Mouse (Mus musculus) G1E (cell line): ENCODE measurements at regions not wholly inside any gene's neighbourhood (a gene's known extent, or its start where the extent isn't known, plus 50 kb on each side); places are given as distances from the start of the nearest gene placed in this dataset.

Source experiments
- ATAC-seq: 2 replicates; pipeline ENCODE4 v1.8.0; 2016; ENCODE audit warnings: mild to moderate bottlenecking; ENCODE audit not compliant: insufficient number of reproducible peaks, poor library complexity, low FRiP score, severe bottlenecking; ENCODE audit errors: extremely low read depth
- DNase-seq: peaks from one replicate; pipeline ENCODE4 v3.0.0; 2012; ENCODE audit warnings: low spot score
- H3K27me3 ChIP-seq: 2 replicates; pipeline ENCODE4 v1.6.1; 2012; ENCODE audit warnings: mild to moderate bottlenecking, low read length, inconsistent platforms; ENCODE audit not compliant: insufficient read depth
- H3K36me3 ChIP-seq: replicated peaks from 2 replicates; pipeline ENCODE3; 2012; ENCODE audit warnings: mild to moderate bottlenecking, inconsistent platforms
- H3K4me1 ChIP-seq: 2 replicates; pipeline ENCODE4 v1.6.1; 2012; ENCODE audit warnings: low read depth, low read length, inconsistent platforms, mixed read lengths; ENCODE audit not compliant: insufficient read depth
- H3K4me3 ChIP-seq: 2 replicates; pipeline ENCODE4 v1.5.1; 2012; ENCODE audit warnings: low read depth, mild to moderate bottlenecking, inconsistent platforms, low read length, moderate library complexity, mixed read lengths
- H3K9me3 ChIP-seq: replicated peaks from 2 replicates; pipeline ENCODE4 v1.6.1; 2012; ENCODE audit warnings: inconsistent platforms
- CTCF ChIP-seq: IDR thresholded peaks from 2 replicates; pipeline ENCODE4 v1.5.1; 2012; ENCODE audit warnings: low read depth, low read length, inconsistent platforms, mixed read lengths
- GATA1 ChIP-seq: IDR thresholded peaks from 2 replicates; pipeline ENCODE4 v1.6.1; 2012; ENCODE audit warnings: borderline replicate concordance, low read length, inconsistent platforms, mixed read lengths
- GATA2 ChIP-seq: IDR thresholded peaks from 2 replicates; pipeline ENCODE4 v1.6.1; 2012; ENCODE audit warnings: low read depth, low read length, inconsistent platforms, borderline replicate concordance
- POLR2AphosphoS5 ChIP-seq: IDR thresholded peaks from 2 replicates; pipeline ENCODE4 v1.6.1; 2012; ENCODE audit warnings: low read depth, low read length, inconsistent platforms; ENCODE audit not compliant: insufficient replicate concordance
- TAL1 ChIP-seq: conservative IDR thresholded peaks from 2 replicates; pipeline ENCODE4 v1.6.1; 2012; ENCODE audit warnings: low read depth, low read length, inconsistent platforms, mixed read lengths

- no peak for ATAC-seq
- no peak for TF ChIP-seq TAL1
- TF ChIP-seq CTCF: no peak
- TF ChIP-seq GATA2: no peak
- no peak for TF ChIP-seq GATA1
- no peak for TF ChIP-seq POLR2AphosphoS5
- Histone ChIP-seq H3K36me3 (no peaks in the 10 kb centered on the region), H3K9me3 (no peaks in the 10 kb centered on the region), H3K4me3 (no peak overlapping the region), H3K27me3 (peaks cover 3% of the 10 kb centered on the region; the same call in 1 of the 2 replicates), H3K4me1 (peaks cover 22% of the 10 kb centered on the region)
- no peak for DNase-seq
These were observed 111.0 kb upstream of the Nsun6 start for GRCm38 (mm10) chr2:15165830-15166229.

DNA sequence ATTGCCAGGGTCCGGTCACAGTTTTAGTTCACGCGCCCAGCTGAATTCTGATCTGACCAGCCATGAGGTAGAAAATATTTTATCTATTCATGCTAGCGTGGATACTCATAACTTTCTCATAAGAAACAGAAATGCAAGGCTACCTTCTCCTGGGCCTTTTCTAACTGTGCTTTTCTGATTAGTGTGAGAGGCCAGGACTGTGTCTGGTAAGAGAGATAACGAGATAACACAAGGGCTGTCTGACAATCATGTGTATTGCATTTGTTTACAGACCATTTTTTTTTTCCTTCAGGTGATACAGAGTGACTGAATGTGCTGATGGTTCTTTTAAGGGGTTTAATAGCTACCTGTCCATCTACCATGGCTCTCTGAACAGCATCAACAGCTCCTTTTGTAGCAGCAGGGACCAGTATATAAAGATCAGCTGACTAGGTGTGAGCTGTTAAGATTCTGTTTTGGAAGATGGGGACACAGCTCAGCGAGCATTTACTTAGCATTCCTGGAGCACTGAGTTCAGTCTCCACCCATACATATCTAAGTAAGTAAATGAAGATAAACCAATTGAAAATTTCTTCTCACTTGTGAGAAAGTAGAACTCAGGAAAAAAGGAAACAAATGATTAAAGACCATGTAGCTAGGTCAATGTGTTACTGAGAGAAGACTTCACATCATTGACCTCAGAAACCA, 109.0 kb upstream of the Nsun6 start:
- peak; percentile 2 for DNase-seq
- peaks cover 22% of the 10 kb centered on the region for H3K4me1 ChIP-seq
- ATAC-seq: peak; percentile 91
- TF ChIP-seq GATA1 (no peak), TAL1 (peak; percentile 65)
- no peaks in the 10 kb centered on the region for H3K36me3 ChIP-seq
- no peaks in the 10 kb centered on the region for H3K27me3 ChIP-seq
- no peak overlapping the region for H3K4me3 ChIP-seq
- no peaks in the 10 kb centered on the region for H3K9me3 ChIP-seq

- DNase-seq: no peak
- H3K4me3 ChIP-seq: no peak overlapping the region
- no peaks in the 10 kb centered on the region for H3K9me3 ChIP-seq
- no peak for TF ChIP-seq TAL1
- TF ChIP-seq GATA1: no peak
- no peak for TF ChIP-seq GATA2
- TF ChIP-seq CTCF: no peak
- no peak for TF ChIP-seq POLR2AphosphoS5
- peaks cover 22% of the 10 kb centered on the region for H3K4me1 ChIP-seq
- H3K27me3 ChIP-seq: no peaks in the 10 kb centered on the region
- no peak for ATAC-seq
- H3K36me3 ChIP-seq: no peaks in the 10 kb centered on the region
These were observed 107.0 kb upstream of the Nsun6 start for GRCm38 (mm10) chr2:15161831-15162230.

GRCm38 (mm10) chr2:15157622-15158021, 102.8 kb upstream of the Nsun6 start:
- ATAC-seq (no peak), DNase-seq (no peak)
- Histone ChIP-seq H3K9me3 (no peaks in the 10 kb centered on the region), H3K27me3 (no peaks in the 10 kb centered on the region), H3K4me1 (peaks cover 3% of the 10 kb centered on the region), H3K4me3 (no peak overlapping the region), H3K36me3 (no peaks in the 10 kb centered on the region)
- TF ChIP-seq POLR2AphosphoS5 (no peak), CTCF (no peak), TAL1 (no peak), GATA2 (no peak), GATA1 (no peak)

DNA sequence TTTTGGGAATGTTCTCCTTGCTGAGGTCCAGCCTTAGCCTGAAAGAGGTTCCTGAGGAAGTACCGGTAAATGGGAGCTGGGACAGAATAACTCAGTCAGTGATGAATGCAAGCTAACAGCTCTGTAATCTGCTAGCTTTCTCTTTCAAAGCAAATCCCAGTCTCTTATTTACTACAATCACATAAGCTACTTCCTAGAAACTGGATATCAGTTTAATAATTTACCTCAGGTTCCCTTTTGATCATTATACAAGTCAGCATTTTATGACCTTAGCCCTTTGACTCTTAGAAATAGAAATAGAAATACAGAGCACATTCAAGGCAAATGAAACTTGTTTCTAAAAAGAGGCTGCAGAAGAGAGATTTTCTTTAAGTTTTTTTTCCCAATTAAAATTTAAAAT, 96.0 kb upstream of the Nsun6 start:
- no peak for TF ChIP-seq GATA1
- TF ChIP-seq POLR2AphosphoS5: no peak
- no peak for TF ChIP-seq GATA2
- TF ChIP-seq TAL1: no peak
- no peak for TF ChIP-seq CTCF
- DNase-seq (no peak), ATAC-seq (no peak)
- Histone ChIP-seq H3K4me3 (no peak overlapping the region), H3K36me3 (no peaks in the 10 kb centered on the region), H3K4me1 (peaks cover 3% of the 10 kb centered on the region), H3K27me3 (no peaks in the 10 kb centered on the region), H3K9me3 (no peaks in the 10 kb centered on the region)

DNA sequence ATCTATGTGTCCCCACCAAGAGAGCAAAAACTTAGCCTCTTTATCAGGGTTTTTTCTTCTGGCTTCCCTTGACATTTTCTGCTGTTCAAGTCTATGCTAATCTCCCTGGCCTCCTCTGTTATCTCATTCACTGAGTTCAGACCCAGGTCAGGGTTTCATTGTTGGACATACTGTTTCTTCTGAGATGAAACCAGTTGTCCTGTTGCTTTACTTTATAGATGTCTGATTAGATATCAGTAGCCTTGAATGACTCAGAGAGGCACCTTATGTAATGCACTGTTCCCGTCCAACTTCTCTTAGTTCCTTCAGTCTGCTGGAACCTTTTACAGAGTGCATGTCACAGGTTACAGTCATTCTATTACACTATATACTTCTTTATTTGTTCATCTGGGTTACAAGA, 93.5 kb upstream of the Nsun6 start:
- Histone ChIP-seq H3K36me3 (no peaks in the 10 kb centered on the region), H3K4me3 (no peak overlapping the region)

DNA sequence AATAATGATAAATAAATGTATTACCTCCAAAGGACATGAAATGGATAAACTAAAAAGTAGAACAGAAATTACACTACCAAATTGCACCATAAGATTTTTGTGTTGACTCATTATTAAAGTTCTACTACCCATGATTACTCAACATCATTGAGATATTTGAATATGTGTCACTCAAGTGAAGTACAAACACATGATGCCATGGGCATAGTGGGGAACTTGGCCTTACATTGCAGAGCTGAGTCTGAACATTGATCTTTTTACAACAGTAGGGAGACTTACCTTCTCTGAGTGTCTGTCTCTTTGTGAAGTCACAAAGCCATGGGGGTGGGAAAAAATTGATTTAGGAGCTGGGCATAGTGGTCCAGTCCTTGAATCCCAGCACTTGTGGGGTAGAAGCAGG, 92.1 kb upstream of the Nsun6 start:
- ATAC-seq (no peak), DNase-seq (no peak)

More for the DNA sequence above, 93.5 kb upstream of the Nsun6 start:
- Histone ChIP-seq H3K4me1 (peaks cover 3% of the 10 kb centered on the region), H3K27me3 (no peaks in the 10 kb centered on the region), H3K9me3 (no peaks in the 10 kb centered on the region)
- no peak for TF ChIP-seq GATA2
- no peak for TF ChIP-seq TAL1
- no peak for TF ChIP-seq POLR2AphosphoS5
- no peak for TF ChIP-seq GATA1
- ATAC-seq (no peak; the same call in 1 of the 2 replicates), DNase-seq (no peak)

More for the DNA sequence above, 92.1 kb upstream of the Nsun6 start:
- H3K4me3 ChIP-seq: no peak overlapping the region
- H3K27me3 ChIP-seq: no peaks in the 10 kb centered on the region
- no peaks in the 10 kb centered on the region for H3K9me3 ChIP-seq
- peaks cover 3% of the 10 kb centered on the region for H3K4me1 ChIP-seq
- H3K36me3 ChIP-seq: no peaks in the 10 kb centered on the region
- TF ChIP-seq GATA2 (no peak), POLR2AphosphoS5 (no peak), CTCF (no peak), GATA1 (no peak), TAL1 (no peak)
